Mouse (Mus musculus): ENCODE data around the gene Olfr437.
"Not testable (repeated sequence)": the region's sequence is repeated elsewhere in the genome, so short reads cannot be mapped to it uniquely, and the experiment has no call there.

The Olfr437 gene

GRCm38 (mm10) chr6:43162982-43163381 lies at the start of gene Olfr437:
TSS of gene Olfr437 (plus strand) at chr6:43163282.
- no peak for DNase-seq

- not testable (repeated sequence) for DNase-seq
Observed at GRCm38 (mm10) chr6:43146267-43146666, 16.8 kb upstream of the Olfr437 start, which contains the start of gene Olfr237-ps1. TSS of gene Olfr237-ps1 (plus strand) at chr6:43146567.

DNA sequence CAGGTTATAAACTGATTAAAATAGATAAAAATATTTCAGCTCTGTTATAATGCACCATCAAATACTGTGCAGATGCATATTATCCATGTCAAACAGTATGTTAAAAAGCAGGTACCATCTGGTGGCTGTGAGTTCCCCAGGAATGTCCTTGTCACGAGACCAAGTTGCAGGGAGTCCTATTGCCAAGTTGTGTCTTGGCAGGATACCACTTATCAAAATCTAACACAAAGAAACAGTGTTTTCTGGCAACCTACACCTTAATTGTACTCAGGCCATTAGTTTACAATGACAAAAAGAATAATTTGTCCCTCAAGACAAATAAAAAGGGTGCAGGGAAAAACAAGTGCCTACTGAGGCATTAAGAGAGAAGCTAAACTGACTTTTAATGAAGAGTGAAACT lies 3.6 kb upstream of the Olfr437 start:
- no peak for DNase-seq

GRCm38 (mm10) chr6:43167246-43167645 lies 4.2 kb downstream of the Olfr437 start:
- no peak for DNase-seq

DNA sequence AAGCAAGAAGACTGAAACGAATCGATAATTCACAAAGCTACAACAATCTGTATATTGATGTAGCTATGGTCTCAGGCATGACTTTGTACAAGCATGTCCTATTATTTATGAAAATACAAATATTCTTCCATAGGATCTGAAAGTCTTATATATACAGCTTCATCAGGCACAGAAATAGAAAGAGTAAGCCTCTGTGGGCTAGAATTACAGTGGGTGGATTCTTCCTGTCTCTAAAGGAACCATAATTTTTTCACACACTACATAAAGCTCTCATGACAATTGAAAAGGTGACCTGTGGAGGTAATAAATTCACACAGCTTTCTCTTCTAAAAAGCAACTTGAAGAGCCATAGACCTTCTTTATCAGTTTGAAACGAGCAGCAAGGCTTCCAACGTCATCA lies 8.8 kb downstream of the Olfr437 start, which contains the start of gene Olfr13:
Gene Olfr13, plus strand, starts transcription at position 301 of the 400 bp plus-strand sequence.
- DNase-seq, result no peak

- DNase-seq, result no peak
Observed at GRCm38 (mm10) chr6:43178129-43178528, 15.0 kb downstream of the Olfr437 start.

DNA sequence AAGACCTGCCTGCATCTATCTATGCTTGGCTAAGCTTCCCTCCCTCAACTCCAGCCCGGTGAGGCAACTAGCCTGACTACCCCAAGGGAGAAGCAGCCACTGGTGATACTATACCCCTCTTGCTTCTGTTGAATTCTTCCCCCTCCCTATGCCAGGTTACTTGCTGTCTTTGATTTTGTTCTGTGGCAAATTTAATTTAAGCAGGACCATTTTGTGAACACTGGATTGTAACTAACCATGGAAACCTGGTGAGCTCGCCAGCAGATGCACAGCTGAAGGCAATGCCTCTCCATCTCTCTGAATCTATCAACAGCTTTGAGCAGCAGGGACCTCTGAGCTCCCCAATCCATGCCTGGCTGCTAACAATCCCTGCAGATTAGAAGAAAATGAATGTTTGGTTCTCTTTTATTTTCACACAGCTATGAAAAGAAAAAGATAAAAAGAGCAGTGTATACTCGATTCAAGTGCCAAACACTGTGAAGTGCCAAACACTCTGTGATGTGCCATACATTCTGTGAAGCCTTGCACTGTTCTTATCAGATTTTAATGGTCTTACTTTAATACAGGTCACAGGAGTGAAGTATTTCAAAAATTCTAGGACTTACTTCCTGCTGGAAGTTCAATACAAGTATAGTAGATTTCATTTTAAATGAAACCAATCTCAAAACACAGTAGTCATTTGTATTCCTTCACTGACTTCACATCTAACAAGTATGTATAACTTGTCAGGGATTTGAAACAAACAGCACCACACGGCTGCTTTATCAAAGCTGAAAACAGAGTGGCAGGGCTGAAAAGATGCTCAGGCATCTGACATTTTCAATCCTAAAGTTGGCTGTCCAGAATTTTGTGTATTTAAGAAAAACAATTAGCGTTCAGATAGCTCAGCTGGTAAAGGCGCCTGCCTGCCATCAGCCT lies 15.8 kb downstream of the Olfr437 start:
- DNase-seq, result no peak

DNA sequence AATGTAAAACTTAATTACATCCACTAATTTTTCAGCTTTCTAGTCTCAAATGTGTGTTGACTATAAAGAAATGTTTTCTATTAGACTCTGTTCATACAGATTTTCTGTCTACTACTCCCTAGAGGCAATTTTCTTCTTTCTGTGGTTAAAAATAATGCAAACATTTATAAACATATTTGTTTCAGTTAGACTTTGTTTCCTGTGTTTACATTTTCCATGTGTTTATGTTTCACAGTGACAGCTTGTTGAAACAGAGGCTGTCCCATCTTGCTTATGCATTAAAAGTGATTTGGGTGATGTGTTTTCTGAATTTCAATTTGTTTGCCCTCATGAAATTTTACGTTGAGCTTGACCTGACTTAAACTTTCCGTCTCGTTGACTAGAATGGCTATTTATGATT lies 27.9 kb downstream of the Olfr437 start:
- DNase-seq, result no peak

DNA sequence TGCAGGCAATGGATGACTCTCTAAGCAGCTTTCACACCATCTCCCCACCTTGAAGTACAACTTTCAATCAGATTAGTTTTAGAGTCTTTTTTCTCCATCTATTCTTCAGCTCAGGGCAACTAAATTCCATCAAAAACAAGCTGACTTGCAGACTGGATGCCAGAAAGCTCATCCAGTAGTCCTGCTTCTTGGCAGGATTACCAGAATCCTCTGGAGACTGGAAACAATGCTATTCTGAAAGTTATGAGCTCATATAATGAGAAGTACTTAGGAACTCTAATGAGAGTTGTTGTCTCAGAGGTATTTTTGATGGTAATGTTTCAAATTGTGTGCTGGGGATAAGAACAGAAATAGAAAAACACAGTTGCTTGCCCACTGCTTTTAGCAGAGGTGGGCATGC lies 33.7 kb downstream of the Olfr437 start, which contains the start of gene Olfr435:
Gene Olfr435, plus strand, starts transcription at position 366 of the 400 bp plus-strand sequence.
- DNase-seq, result no peak

DNA sequence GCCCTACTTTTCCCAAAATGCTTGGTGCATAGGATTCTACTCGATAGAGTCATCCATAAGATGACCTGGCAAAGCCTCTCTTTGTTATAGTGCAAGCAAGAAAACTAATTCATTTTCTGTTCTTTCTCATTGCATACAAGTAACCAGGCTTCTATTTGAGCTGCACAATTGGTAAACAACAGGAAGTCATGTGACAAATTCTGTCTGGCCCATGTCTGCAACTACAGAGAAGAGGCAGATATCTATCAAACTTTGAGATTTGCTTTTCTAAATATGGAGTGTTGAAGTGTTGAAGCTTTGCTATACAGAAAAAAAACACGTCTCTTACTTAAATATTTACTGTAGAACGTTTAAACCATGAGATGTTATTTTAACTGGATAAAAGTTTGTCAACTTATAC lies 35.0 kb downstream of the Olfr437 start:
- no peak for DNase-seq

GRCm38 (mm10) chr6:43202786-43203185 lies 39.7 kb downstream of the Olfr437 start:
- no peak for DNase-seq

DNA sequence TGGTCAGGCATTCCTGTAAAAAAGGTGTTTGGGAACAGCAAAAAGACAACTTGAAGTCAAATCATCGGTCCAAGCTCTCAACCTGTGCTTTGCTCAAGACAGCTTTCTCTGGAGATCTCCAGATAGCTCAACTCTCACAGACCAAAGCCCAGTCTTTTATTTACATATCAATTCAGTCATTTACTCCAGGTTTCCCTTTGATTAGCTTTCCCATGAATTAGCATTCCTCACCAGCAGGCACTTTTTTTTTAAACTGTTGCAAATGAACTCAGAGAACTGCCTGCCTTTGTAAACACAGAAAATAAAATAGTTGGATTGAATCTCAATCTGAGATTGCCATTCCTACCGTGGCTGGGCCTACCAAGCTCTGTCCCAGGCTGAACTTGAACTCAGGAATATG lies 42.3 kb downstream of the Olfr437 start:
- no peak for DNase-seq

GRCm38 (mm10) chr6:43212873-43213272 lies 49.8 kb downstream of the Olfr437 start, which contains the start of gene Olfr434:
TSS of gene Olfr434 (plus strand) at chr6:43213021.
- DNase-seq, result not testable (repeated sequence)

Measured in lung, adult 18-20 months (tissue).